Mouse (Mus musculus) gastrocnemius, postnatal 10 days (tissue): ENCODE results near the gene Jun. TPM values are rescaled to one million over a fixed set of nuclear protein-coding genes. Genes with fewer than 3 reads are reported as not detected.

Source experiments
- DNase-seq: peaks from one replicate; pipeline ENCODE4 v3.0.0; 2021; ENCODE audit warnings: mixed read lengths
- total RNA-seq, 2 experiments: library from RNA; stranded (reverse); gene quantifications; 2 replicates each; pipeline ENCODE4 v1.2.3; 2021

Gene Jun
- total RNA-seq, 2 experiments from 2014 or later: 31.5 to 100 TPM

GRCm38 (mm10) chr4:95074319-95074718 is 22.3 kb upstream of the Jun start:
- DNase-seq: no peak

GRCm38 (mm10) chr4:95073214-95073750 is 21.3 kb upstream of the Jun start:
- no peak for DNase-seq

DNA sequence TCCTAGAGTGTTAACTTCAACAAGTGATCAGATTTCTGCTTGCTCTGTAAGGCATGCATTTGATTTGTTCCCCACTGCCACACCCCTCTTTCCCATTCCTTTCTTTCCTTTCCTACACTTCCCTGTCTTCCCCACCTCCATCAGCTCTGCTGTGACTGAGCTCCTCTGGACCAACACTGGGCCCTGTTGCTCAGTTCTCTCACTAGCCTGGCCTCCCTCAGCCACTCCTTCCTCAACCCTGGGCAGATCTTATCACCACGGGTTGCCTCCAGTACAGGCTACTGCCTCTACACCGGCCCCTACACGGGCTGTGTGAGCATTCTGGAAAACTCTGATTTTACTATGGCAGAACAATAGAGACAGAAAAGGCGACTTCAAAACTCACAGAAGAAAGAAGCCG is 18.4 kb upstream of the Jun start:
- no peak for DNase-seq

DNA sequence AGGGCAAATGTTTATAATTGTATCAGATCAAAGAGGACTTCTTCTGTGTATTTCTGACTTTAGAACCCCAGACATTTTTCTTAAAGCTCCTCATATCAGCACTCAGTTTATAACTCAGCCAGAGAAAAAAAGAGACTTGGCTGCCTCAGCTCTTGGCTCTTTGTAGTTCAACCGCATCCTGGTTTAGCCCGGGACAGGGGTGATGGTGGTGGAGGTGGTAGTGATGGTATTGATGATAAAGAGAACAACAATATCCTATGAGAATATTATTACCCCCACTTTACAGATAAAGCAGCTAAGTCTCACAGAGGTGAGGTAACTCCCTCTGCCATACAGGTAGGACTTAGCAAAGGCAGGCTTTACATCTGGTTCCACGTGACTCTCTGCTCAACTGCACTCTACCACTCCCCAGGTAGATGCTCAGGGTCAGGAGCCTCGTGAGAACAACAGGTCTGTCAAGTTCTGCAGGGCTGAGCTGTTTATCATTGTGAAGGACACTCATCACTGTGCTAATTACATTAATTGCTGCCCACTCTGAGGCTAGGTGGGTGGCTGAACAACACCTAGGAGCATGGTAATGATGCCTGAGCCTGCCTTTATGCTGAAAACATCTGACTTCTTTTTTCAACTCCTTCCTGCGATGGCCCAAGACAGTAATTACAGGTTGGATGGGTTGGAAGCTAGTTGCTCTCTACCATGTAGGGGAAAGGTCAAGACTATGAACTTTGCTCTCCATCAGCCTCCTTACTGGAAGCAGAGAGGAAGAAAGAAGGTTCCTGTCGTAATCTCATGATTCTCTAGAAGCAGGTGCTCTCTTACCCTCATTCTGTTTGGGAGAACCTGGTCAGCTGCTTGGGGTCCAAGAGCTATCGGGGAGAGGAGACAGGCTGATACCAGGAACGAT is 16.3 kb upstream of the Jun start:
- DNase-seq: no peak

DNA sequence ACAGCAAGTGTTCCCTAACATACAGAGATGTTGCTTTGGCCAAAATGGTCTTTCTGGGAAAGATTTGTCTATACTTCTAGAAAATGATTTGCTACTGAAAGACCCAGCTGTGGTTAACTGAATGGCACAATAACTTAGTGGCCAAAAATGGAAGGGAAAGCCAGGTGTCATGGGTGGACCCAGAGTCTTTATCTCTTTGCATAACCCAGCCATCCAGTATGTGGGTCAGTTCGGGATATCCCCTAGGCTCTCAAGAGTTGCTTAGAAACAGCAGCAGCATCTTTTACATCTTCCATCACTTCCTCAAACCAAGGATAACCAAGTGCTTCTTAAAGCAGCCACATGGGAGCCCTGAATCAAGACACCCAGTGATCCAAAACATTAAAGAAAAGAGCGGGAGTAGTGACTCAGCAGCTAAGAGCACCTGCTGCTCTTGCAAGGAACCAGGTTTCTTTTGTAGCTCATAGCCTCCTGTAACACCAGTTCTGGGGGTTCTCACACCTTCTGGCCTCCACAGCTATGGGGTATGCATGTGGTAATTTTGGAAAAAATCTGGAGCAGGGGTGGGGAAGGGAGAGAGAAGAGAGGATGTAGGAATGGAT is 11.7 kb upstream of the Jun start:
- no peak for DNase-seq

DNA sequence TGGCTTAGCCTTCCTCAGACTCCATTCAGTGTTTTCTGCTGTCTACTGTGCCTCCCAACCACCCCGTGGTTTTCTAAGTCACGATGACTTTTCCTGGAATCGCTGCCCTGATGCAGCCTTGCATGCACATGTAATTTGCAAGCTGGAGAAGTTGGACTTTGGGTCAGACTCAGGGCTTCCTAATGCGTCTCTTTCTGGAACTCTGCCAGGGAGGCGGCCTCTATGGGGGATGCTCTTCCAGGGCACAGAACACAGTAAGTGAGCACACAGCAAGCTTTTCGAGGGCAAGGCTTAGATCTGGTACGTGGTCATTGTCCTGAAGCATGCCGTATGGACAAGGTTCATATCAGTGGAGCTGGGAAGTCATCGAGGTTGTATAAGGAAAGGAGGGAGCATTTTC is 10.9 kb upstream of the Jun start:
- peak; percentile 35 for DNase-seq

DNA sequence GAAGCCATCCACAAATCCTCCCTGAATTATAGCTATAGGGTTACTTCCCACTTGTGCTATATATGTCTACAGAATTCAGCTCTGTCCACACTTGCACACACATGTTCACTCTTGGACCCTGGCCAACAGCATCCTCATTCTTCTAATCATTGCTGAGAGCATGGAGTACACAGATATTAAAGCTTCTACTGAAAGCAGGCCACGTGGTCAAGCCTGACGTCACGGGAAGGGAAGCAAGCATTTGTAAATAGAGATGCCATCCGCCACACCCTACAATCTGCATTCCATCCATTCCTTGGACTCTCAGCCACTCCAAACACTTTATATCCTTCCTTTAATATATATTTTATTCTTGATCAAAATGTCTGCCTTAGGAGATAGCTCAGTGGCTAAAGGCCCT is 5.2 kb upstream of the Jun start:
- no peak for DNase-seq

DNA sequence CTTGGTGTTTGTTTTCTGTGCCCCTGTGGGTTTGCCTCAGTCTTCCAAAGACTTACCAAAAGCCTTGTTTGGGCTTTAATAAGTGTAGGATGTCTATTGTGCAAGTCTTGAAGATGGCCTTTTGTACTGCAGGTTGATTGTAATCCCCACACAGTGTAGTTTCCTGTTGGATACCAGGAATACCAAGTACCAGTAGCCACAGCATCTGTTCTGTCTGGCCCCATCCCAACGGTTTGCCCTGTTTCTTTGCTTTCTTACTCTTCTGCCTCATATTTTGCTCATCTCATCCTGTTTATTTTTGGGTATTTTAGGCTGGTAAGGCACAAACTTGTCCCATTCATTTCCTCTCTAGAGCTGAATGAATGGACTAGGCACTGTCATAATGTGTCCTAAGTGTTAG is 3.3 kb upstream of the Jun start:
- DNase-seq: no peak

DNA sequence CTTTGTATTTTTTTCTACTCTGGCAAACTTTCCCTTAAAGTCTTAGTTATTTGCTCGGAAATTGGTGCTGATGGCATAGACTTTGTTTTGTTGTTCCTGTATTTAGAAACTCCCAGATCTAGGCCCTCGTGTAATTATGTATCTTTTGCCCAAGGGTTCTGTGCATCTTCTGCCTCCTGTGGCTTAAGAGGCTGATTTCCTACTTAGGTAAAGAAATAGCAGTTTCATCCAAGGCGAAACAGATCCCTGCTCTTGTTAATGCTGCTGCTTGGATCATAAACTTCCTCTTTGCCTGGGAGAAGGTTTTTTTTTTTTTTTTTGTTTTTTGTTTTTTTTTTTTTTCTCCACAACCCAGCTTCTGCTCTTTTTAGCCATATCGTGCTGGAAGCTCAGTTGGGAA is 2.3 kb upstream of the Jun start:
- DNase-seq: no peak

GRCm38 (mm10) chr4:95053791-95054117 is 1.7 kb upstream of the Jun start:
- DNase-seq: peak; percentile 67

DNA sequence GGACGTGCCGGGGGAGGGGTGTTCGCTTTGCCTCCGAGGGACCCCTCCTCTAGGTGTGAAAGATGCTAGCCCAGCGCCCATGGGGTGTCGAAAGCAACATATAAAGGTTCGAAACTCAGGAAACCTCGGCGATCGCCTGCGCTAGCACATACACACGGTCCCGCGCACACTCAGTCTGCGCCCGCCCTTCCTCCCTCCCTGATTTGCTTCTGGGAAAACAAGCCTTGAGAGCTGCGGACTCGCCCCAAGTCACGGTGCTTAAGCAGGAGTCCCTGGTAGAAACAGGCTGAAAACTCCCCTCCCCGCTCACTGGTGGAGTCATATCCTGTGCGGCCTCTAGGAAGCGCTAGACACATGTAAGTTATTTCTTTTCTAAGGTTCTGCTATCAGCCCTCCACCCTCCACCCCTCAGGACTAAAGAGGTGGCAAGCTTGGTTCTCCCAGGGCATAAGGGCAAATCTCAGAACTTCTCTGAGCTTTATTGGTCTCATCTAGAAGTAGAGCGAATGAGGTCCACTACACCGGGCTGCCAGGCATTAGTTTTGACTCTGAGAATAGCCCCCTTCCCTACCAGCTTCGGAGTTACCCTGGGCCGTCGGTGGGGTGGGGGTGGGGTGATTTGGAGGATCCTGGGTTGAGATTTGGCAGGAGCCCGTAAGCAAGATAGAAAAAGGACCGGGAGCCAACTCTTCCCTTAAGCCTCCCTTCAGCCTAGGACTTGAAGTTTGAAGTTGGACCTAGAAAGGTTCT is 1.2 kb upstream of the Jun start:
- DNase-seq: peak; percentile 79

DNA sequence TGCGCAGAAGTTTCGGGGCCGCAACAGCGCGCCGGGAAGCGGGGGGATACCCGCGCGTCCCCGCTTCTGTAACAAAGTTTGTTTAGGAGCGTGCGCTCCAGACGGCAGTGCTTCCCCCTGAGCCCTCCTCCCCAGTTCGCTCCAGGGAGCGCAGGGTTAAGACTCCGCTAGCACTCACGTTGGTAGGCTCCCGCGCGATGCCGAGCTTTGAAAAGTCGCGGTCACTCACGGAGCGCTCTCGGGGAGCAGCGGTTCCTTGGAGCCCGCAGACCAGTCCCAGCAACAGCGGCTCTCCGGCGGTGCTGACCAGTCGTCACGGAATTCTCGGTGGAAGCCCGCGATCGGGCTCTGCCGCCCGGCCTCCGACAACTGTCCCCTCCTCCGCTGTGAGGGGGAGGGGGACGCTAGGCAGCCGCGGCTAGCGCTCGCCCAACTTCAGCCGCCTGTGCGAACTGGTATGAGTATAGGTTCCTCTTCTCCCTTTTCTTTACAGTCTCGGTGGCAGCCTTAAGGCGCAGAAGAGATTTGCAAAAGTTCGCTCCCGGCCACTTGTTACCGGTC is 631 bp downstream of the Jun start:
- DNase-seq: peak; percentile 64

DNA sequence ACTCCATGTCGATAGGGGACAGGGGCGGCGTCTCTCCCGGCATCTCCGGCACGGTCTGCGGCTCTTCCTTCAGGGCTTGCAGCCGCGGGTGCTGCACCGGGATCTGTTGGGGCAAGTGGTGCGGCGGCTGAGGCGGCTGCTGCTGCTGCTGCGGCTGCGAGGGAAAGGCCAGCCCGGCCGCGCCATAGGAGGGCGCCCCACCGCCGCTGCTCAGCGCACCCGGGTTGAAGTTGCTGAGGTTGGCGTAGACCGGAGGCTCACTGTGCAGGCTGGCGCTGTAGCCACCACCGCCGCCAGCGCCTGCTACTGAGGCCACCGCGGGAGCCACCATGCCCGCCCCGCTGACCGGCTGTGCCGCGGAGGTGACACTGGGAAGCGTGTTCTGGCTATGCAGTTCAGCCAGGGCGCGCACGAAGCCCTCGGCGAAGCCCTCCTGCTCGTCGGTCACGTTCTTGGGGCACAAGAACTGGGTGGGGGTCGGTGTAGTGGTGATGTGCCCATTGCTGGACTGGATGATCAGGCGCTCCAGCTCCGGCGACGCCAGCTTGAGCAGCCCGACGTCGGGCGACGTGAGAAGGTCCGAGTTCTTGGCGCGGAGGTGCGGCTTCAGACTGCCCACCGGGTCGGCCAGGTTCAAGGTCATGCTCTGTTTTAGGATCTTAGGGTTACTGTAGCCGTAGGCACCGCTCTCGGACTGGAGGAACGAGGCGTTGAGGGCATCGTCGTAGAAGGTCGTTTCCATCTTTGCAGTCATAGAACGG is 1.3 kb downstream of the Jun start:
- DNase-seq: peak; percentile 76

DNA sequence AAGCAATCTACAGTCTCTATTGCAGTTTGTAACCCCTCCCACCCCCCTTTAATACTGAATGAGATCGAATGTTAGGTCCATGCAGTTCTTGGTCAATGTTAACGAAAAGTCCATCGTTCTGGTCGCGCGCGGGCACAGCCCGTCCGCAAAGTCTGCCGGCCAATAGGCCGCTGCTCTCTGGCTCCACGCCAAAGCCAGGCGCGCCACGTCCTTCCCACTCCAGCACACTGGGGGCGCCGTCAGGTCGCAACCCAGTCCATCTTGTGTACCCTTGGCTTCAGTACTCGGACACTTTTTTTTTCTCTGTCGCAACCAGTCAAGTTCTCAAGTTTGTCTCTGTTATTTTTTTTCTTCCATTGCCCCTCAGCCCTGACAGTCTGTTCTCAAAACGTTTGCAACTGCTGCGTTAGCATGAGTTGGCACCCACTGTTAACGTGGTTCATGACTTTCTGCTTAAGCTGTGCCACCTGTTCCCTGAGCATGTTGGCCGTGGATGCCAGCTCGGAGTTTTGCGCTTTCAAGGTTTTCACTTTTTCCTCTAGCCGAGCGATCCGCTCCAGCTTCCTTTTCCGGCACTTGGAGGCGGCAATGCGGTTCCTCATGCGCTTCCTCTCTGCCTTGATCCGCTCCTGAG is 2.0 kb downstream of the Jun start:
- peak; percentile 93 for DNase-seq

DNA sequence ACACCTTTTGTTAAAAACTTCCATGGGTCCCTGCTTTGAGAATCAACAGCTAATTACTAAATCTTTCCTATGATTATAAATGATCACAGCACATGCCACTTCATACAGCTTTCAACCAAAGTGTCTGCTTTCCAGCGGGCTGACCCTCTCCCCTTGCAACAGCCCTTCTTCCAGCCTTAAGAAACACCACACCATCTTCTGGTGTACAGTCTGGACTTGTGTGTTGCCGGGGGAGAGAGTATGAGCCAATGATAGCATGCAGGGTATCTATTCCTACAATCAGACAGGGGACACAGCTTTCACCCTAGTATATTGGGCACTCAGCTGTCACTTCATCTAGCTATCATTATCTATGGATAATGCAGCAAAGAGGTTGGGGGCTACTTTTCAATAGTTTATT is 2.9 kb downstream of the Jun start:
- DNase-seq: no peak

DNA sequence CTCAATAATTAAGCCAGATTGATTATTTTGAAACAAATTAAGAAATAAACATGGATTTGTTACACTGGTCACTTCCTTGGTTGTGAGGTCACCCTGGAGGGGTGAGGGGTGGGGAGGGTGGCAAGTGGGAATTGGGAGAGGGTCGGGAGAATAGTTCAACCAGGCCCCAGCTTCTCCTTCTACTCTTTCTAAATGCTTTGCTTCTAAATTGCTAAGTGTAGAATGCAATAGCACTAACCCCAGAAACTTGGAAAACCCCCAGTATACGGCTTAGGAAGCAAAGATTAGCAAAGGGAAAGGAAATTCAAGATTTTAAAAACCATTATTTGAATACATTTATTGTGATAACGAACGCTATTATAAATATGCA is 3.3 kb downstream of the Jun start:
- DNase-seq: no peak

- DNase-seq: no peak
Measured at GRCm38 (mm10) chr4:95048021-95048730, 3.8 kb downstream of the Jun start.

DNA sequence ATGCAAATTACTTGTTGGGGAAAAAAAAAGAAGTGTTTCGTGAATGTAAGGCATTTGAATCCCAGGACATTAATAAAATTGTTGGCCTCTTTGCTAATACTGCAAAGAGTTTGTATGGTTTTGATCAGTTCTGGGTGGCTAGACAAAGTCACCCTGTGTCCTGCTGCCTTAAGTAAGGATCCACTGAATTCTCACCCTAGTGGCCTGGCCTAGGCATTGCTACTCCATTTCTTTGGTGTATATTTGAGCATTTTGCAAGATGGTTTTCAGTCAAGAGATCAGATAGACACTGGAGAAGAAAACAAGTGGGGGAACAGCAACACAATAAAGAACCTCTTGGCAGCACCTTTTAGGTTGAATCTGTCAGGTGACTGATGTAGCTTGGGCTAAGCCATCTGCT is 6.9 kb downstream of the Jun start:
- no peak for DNase-seq

GRCm38 (mm10) chr4:95044721-95045120 is 7.3 kb downstream of the Jun start:
- DNase-seq: no peak

DNA sequence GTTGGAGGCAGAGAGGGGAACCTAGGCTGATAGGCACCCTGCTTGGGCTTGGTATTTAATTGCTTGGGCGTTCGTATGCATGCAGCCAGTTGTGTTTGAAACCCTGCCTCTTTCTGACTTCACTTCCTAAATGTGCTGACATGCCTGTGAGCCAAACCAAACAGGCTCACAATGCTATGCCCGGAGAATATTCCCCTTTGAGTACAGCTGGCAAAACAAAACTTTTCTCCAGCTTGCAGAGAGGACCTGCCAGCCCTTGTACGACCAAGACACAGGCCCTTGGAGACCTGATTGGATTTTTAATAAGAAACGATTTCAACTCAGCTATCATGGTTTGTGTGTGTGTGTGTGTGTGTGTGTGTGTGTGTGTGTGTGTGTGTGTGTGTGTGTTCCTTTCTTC is 14.0 kb downstream of the Jun start:
- no peak for DNase-seq

- DNase-seq: no peak
Measured at GRCm38 (mm10) chr4:95031158-95031557, 20.9 kb downstream of the Jun start.
